Mouse (Mus musculus) forebrain, embryonic 12.5 days (tissue): ENCODE measurements at regions not wholly inside any gene's neighbourhood (a gene's known extent, or its start where the extent isn't known, plus 50 kb on each side); places are given as distances from the start of the nearest gene placed in this dataset.

Experiments
- ATAC-seq: fragments of 200-750 bp; cut with Nextera tagmentation; 2 replicates; pipeline ENCODE4 v1.8.0; 2017; ENCODE audit warnings: moderate TSS enrichment; ENCODE audit not compliant: low FRiP score
- H3K27ac ChIP-seq: fragments of 300-500 bp; sonication (generic); 2 replicates; pipeline ENCODE4 v1.5.1; 2016; ENCODE audit warnings: mild to moderate bottlenecking
- H3K27me3 ChIP-seq: fragments of 300-500 bp; sonication (generic); 2 replicates; pipeline ENCODE4 v1.6.1; 2016; ENCODE audit warnings: mild to moderate bottlenecking
- H3K36me3 ChIP-seq: fragments of 300-500 bp; sonication (generic); replicated peaks from 2 replicates; pipeline ENCODE4 v1.6.1; 2016; ENCODE audit warnings: mild to moderate bottlenecking
- H3K4me1 ChIP-seq: fragments of 300-500 bp; sonication (generic); 2 replicates; pipeline ENCODE4 v1.6.1; 2016
- H3K4me2 ChIP-seq: fragments of 300-500 bp; sonication (generic); 2 replicates; pipeline ENCODE4 v1.6.1; 2016; ENCODE audit warnings: mild to moderate bottlenecking, moderate library complexity
- H3K4me3 ChIP-seq: fragments of 300-500 bp; sonication (generic); replicated peaks from 2 replicates; pipeline ENCODE4 v1.5.1; 2016; ENCODE audit warnings: mild to moderate bottlenecking
- H3K9ac ChIP-seq: fragments of 300-500 bp; sonication (generic); 2 replicates; pipeline ENCODE4 v1.6.1; 2016; ENCODE audit warnings: mild to moderate bottlenecking
- H3K9me3 ChIP-seq: fragments of 300-500 bp; sonication (generic); 2 replicates; pipeline ENCODE4 v1.6.1; 2016
- WGBS: fragments of 180-500 bp; shearing (Covaris S2); methylation state at CpG from one replicate; pipeline ENCODE4 v1.1.7; 2016; 5-methylcytosine and 5-hydroxymethylcytosine counted together

DNA sequence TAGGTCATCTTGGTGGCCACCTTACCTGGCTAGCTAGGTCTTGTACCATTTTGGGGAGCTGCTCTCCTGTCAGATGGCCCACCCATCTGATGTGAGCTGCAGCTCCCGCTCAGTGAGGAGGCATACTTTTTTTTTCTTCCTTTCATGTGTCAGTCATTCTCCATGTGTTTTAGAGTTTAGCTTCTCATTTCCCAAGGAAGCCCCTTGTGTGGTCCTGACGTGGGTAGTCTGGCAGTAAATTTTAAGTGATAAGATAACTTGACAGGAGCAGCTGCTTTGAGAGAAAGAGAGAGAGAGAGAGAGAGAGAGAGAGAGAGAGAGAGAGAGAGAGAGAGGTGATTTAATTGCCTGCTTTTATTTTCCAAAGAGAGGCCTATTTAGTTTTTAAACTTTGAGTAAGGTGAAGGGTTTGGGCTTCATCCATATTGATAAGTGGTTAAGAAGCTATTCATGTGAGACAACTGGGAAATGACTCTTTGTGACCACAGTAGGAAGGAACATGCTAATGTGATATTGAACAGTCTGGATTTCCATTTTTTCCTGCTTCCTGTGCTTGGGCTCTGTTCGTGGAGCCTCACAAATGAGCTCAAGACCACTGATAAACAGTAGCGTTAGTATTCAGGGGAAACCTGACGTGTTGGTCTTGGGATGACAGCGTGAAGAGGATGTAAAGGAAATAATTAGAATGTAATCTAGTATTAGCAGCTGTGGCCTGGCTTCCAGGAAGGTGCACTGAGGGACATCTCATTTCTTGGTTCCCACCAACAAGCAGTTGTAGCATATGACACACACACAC is 92.1 kb downstream of the Dact1 start:
- WGBS: 48% methylated on average over 6 of the region's 6 CpGs
- Histone ChIP-seq H3K9me3 (no peaks in the 10 kb centered on the region), H3K27ac (no peak overlapping the region), H3K4me2 (no peak overlapping the region), H3K4me3 (no peak overlapping the region), H3K36me3 (no peaks in the 10 kb centered on the region), H3K4me1 (peaks cover 9% of the 10 kb centered on the region; the same call in 1 of the 2 replicates), H3K27me3 (no peaks in the 10 kb centered on the region), H3K9ac (no peak overlapping the region)
- no peak for ATAC-seq

DNA sequence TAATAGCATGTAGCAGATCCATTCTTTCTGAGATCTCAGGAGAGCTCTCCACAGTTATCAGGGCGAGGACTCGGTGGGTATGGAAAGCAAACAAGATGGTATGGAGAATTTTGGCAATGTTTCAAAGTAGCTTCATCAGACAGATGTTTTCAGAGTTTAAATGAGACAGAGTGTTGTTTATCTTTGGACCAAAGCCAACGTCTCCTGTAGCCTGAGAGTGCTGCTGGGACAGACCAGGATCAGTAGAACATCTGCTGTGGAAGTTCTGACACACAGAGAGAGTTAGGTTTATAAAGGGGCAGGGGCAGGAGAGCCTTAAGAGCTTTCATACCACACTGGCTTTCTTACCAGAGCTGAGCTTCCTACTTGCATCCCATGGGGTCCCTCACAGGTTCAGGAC is 97.6 kb downstream of the Dact1 start:
- no peaks in the 10 kb centered on the region for H3K9me3 ChIP-seq
- no peak overlapping the region for H3K9ac ChIP-seq
- H3K4me3 ChIP-seq: no peak overlapping the region
- H3K4me1 ChIP-seq: peaks cover 11% of the 10 kb centered on the region
- ATAC-seq: no peak
- no peaks in the 10 kb centered on the region for H3K36me3 ChIP-seq
- 77% methylated on average over 3 of the region's 3 CpGs for WGBS
- no peaks in the 10 kb centered on the region; the same call in 1 of the 2 replicates for H3K27me3 ChIP-seq
- H3K4me2 ChIP-seq: no peak overlapping the region
- no peak overlapping the region for H3K27ac ChIP-seq

GRCm38 (mm10) chr12:71408396-71409050 is 98.8 kb downstream of the Dact1 start:
- Histone ChIP-seq H3K9ac (no peak overlapping the region), H3K4me3 (no peak overlapping the region), H3K4me2 (no peak overlapping the region), H3K4me1 (peaks cover 11% of the 10 kb centered on the region), H3K27ac (no peak overlapping the region), H3K9me3 (no peaks in the 10 kb centered on the region), H3K27me3 (peaks cover 4% of the 10 kb centered on the region), H3K36me3 (no peaks in the 10 kb centered on the region)
- WGBS: 41% methylated on average over 3 of the region's 3 CpGs
- peak; percentile 60; the same call in 1 of the 2 replicates for ATAC-seq

DNA sequence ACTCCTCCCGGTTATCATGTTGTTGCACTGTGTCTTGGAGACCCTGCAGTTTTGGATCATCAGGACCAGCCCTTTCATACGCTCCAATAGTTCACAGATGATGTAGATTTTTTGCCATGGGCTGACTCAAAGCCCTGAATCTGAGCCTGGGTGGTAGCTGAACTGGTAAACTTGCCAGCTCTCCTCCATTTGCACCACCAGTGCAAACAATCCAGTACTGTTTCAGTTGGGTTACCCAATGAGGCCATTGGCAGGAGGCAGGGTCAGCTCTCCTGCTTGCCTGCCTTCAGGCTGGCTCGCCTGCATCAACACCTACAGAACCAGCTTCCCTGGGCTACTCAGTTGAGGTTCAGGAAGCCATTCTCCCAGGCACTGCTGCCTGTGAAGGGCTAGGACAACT is 102.6 kb downstream of the Dact1 start:
- Histone ChIP-seq H3K27ac (no peak overlapping the region), H3K4me3 (no peak overlapping the region), H3K27me3 (peaks cover 4% of the 10 kb centered on the region), H3K4me2 (no peak overlapping the region), H3K36me3 (no peaks in the 10 kb centered on the region), H3K9ac (no peak overlapping the region), H3K9me3 (no peaks in the 10 kb centered on the region), H3K4me1 (peaks cover 11% of the 10 kb centered on the region)
- ATAC-seq: no peak
- WGBS: 87% methylated on average over 3 of the region's 3 CpGs

DNA sequence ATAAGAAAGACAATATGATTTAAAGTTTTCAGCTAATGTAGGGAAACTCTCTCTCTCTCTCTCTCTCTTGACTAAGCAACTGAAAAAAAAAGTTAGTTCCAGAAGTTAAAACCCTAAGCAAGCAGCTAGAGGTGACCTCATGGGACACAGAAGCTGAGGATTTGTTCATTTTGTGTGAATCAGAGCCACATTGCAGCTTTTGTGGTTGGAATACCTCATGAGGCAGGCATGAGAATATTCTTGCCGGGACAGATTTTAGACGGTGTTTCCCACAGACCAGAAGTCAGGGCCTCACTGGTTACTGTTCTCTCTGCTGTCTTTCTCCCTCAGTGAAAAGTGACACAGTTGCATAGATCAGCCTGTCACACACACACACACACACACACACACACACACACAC is 107.3 kb downstream of the Dact1 start:
- H3K4me2 ChIP-seq: no peak overlapping the region
- H3K36me3 ChIP-seq: no peaks in the 10 kb centered on the region
- no peaks in the 10 kb centered on the region for H3K9me3 ChIP-seq
- no peak overlapping the region for H3K27ac ChIP-seq
- H3K4me1 ChIP-seq: no peaks in the 10 kb centered on the region; the same call in none of the 2 replicates
- 91% methylated on average over 2 of the region's 2 CpGs for WGBS
- no peak overlapping the region for H3K9ac ChIP-seq
- H3K4me3 ChIP-seq: no peak overlapping the region
- peaks cover 4% of the 10 kb centered on the region for H3K27me3 ChIP-seq
- ATAC-seq: no peak

GRCm38 (mm10) chr12:71418186-71418585 is 108.5 kb downstream of the Dact1 start:
- Histone ChIP-seq H3K4me2 (no peak overlapping the region), H3K4me1 (no peaks in the 10 kb centered on the region; the same call in 1 of the 2 replicates), H3K27ac (no peak overlapping the region), H3K27me3 (no peaks in the 10 kb centered on the region), H3K9ac (no peak overlapping the region), H3K9me3 (no peaks in the 10 kb centered on the region), H3K4me3 (no peak overlapping the region), H3K36me3 (no peaks in the 10 kb centered on the region)
- ATAC-seq: no peak
- WGBS: 74% methylated on average over 7 of the region's 7 CpGs

DNA sequence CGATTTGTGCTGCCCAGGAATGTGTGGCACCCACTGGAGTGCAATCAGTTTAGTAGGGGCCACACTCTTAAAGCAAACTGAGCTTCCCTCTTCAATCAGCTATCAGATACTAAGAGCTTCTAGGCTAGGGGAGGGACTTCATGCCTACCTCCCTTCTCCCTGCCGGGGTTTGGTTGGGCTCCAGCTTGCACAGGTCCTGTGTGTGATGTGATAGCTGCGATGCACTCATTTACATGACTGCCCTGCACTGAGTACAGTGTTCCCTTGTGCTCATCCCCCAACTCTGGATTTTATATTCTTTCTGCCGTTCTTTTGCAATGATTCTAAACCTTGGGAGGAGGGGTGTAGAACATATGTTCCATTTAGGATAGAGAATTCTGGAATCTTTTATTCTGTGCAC is 109.5 kb downstream of the Dact1 start:
- no peak overlapping the region for H3K9ac ChIP-seq
- H3K9me3 ChIP-seq: no peaks in the 10 kb centered on the region
- 83% methylated on average over 4 of the region's 4 CpGs for WGBS
- no peaks in the 10 kb centered on the region for H3K4me1 ChIP-seq
- no peak overlapping the region for H3K27ac ChIP-seq
- no peaks in the 10 kb centered on the region for H3K36me3 ChIP-seq
- no peak overlapping the region for H3K4me2 ChIP-seq
- ATAC-seq: no peak
- no peaks in the 10 kb centered on the region for H3K27me3 ChIP-seq
- no peak overlapping the region for H3K4me3 ChIP-seq

DNA sequence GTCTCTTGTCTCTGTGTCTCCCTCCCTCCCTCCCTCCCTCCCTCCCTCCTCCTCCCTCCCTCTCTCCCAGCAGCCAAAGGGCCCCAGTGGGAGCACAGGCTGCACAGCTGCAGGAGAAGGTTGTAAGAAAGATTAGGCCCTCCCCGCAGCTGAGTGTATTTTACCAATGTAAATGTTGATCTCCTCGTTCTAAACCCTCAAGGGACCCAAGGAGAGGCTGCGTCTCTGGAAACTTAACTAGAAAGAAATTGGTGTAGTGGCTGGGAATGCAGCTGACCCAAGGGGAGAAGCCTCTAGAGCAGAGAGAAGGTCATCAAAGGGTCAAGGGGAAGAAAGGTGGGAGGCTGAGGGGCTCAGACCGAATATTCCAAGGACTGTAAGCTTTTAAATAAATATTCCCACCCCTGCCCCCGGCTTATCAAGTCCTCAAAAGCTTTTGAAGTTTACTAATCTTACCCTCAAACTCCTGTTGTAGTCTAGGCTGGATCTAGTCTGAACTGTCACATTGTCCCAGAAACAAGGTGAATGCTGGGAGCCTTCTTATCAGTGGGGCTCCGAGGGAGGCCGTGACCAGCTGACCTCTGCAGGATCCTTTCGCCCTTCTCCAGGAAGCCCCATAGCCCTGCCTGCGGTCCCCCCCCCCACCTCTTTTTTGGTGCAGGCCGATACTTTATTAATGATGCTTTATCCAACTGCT is 116.5 kb downstream of the Dact1 start:
- Histone ChIP-seq H3K27ac (no peak overlapping the region), H3K27me3 (no peaks in the 10 kb centered on the region; the same call in 1 of the 2 replicates), H3K4me3 (no peak overlapping the region), H3K4me2 (no peak overlapping the region), H3K9me3 (no peaks in the 10 kb centered on the region), H3K36me3 (no peaks in the 10 kb centered on the region), H3K4me1 (peaks cover 29% of the 10 kb centered on the region), H3K9ac (no peak overlapping the region)
- no peak for ATAC-seq
- 32% methylated on average over 10 of the region's 10 CpGs for WGBS

GRCm38 (mm10) chr12:71427974-71428373 is 118.3 kb downstream of the Dact1 start:
- peaks cover 7% of the 10 kb centered on the region; the same call in 1 of the 2 replicates for H3K27me3 ChIP-seq
- no peak overlapping the region for H3K27ac ChIP-seq
- no peaks in the 10 kb centered on the region for H3K36me3 ChIP-seq
- no peak overlapping the region for H3K4me3 ChIP-seq
- H3K9ac ChIP-seq: no peak overlapping the region
- 90% methylated on average over 2 of the region's 2 CpGs for WGBS
- no peaks in the 10 kb centered on the region for H3K9me3 ChIP-seq
- H3K4me2 ChIP-seq: no peak overlapping the region
- peaks cover 29% of the 10 kb centered on the region for H3K4me1 ChIP-seq
- ATAC-seq: no peak

- Histone ChIP-seq H3K36me3 (no peaks in the 10 kb centered on the region), H3K9me3 (no peaks in the 10 kb centered on the region), H3K27ac (no peak overlapping the region), H3K9ac (no peak overlapping the region), H3K4me1 (peaks cover 45% of the 10 kb centered on the region), H3K27me3 (peaks cover 10% of the 10 kb centered on the region; the same call in 1 of the 2 replicates), H3K4me3 (no peak overlapping the region), H3K4me2 (no peak overlapping the region)
- ATAC-seq: peak; percentile 63; the same call in 1 of the 2 replicates
- 29% methylated on average over 13 of the region's 13 CpGs for WGBS
These were observed 120.0 kb downstream of the Dact1 start for GRCm38 (mm10) chr12:71429561-71430200.

DNA sequence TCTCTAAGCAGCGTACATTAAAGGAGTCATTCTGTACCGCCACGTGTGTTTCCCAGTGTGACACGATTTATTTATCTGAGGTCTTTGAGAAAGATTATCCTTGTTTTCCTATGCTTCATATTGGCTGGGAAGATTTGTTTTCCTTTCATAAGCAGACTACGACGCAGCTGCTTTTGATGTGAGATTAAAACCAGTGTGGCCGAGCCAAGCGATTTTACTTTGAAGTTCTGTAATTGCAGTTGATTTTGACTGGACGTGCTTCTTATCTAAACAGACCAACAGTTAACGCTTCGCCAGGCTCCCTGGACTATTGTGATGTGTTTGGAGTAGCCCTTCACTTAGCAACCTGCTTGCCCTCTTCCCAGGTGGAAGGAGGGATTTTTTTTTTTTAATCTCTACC is 120.6 kb downstream of the Dact1 start:
- peaks cover 47% of the 10 kb centered on the region for H3K4me1 ChIP-seq
- 44% methylated on average over 11 of the region's 11 CpGs for WGBS
- H3K27ac ChIP-seq: no peak overlapping the region
- no peak overlapping the region for H3K9ac ChIP-seq
- H3K4me3 ChIP-seq: no peak overlapping the region
- no peak for ATAC-seq
- H3K27me3 ChIP-seq: peaks cover 10% of the 10 kb centered on the region; the same call in 1 of the 2 replicates
- H3K9me3 ChIP-seq: no peaks in the 10 kb centered on the region
- H3K36me3 ChIP-seq: no peaks in the 10 kb centered on the region
- no peak overlapping the region for H3K4me2 ChIP-seq

GRCm38 (mm10) chr12:71431116-71431515 is 121.4 kb downstream of the Dact1 start:
- peaks cover 10% of the 10 kb centered on the region; the same call in 1 of the 2 replicates for H3K27me3 ChIP-seq
- H3K9ac ChIP-seq: no peak overlapping the region
- no peak overlapping the region for H3K4me3 ChIP-seq
- ATAC-seq: no peak
- H3K36me3 ChIP-seq: no peaks in the 10 kb centered on the region
- no peaks in the 10 kb centered on the region for H3K9me3 ChIP-seq
- no peak overlapping the region for H3K4me2 ChIP-seq
- peaks cover 43% of the 10 kb centered on the region for H3K4me1 ChIP-seq
- 86% methylated on average over 8 of the region's 8 CpGs for WGBS
- no peak overlapping the region for H3K27ac ChIP-seq
